Mouse (Mus musculus): ENCODE results near the gene Fcgr1.
A peak's percentile ranks its signal among the peaks of the same experiment; 100 is the strongest.
"Not testable (repeated sequence)": the region's sequence is repeated elsewhere in the genome, so short reads cannot be mapped to it uniquely, and the experiment has no call there.

The Fcgr1 gene

DNA sequence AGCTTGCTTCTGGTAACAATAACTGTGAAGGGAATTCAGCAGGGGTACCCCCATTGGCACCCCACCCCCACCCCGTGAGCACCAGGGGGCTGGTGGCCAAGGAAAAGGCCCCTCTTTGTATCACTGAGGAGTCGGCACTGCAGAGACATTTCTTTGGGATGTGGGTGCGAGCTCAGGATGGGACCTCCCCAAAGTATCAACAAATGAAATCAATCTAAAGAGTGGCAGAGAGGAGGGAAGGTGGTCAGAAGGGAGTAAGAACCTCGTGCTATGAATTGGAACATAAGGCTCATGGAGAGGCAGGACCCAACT, 44.8 kb downstream of the Fcgr1 start:
- DNase-seq (ENCODE audit: low read depth, low spot score): no peak

DNA sequence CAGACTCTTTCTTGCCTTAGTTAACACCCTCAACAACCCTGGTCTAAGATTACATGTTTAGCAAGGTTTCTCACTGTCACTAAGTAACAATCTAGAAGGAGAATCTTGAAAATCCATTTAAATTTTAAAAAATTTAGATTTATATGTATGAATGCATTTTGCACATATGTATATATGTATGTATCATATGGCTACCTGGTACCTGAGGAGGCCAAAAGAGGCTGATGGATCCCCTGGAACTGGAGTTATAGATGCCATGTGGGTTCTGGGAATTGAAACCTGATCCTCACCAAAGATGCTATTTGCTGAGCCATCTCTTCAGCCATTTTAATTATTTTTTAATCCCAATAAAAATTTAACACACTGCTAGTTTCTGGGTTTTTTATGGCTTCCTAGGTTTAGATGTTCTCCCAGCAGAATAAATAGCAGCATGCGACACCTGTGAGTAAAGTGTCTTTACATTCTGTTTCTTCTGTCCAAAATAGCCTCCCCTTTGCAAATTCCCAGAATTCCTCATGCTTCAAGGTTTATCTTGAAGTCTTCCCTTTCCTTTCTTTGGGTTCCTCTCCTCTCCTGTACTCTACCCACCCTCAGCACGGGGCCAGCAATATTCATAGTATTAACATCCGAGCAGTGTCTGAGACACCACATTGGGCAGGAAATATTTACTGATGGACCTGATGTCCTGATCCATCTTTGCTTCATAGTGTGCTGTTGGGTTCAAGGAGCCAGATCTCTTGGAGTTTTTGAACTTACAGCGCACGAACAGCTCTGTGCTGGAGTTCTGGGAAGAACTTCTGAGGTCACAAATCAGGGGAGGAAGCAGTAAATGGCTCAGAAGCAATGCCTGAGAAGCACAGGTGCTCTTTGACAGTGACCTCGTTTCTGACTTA, 45.4 kb downstream of the Fcgr1 start:
- DNase-seq (ENCODE audit: low read depth, low spot score): no peak

DNA sequence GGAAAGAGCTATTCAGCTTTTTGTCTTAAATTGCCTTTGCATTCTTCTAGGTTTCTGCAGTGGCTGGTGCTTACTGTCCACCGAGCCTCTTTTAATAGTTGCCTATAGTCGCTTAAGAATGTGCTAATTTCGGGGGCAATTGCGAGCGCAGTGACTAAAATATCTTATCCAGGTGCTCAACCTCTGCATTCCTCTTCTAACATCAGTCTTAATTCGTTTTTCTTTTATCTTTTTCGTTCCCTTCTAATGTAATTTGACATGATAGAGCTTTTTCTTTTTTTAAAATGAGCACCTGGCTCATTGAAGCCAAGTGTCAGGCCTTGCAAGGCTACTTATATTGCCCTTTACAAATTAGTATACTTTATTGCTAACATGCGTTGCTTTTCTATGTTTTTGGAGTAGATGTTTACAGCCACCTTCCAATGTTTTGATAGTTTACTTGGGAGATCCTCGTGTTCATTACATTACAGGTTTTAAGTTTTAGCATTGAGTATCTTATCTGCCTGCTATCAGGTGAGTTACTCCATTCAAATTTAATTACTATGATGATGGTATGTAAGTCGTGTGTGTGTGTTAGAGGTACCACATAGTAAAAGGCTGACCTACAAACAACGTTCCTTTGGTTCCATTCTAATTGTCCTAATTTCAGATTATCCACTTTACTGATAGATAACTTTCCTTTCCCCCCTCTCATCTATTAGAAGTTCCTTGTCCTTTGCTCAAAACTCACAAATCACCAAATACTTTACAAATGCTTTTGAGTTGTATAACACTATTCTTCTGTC, 46.2 kb downstream of the Fcgr1 start:
- DNase-seq (ENCODE audit: low read depth, low spot score): peak; percentile 62

DNA sequence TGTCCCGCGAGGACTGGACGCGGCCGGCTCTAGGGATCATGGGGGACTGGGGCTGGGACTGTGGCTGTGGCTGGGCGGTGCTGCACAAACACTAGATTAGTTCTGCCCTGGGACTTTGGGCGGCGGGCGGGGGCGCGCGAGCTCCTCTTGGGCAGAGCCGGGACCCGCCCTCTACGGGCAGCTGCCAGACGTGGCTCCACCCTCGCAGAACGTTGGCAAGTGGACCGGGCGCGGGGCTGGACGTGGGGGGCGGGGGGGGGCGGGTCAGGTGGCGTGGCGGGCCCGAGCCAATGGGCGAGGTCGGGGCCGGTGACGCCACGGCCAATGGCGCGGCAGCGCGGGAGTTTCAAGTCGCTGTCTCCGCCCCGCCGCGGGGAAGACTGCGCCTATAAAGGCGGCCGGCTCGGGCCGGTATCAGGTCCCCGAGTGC, 47.3 kb downstream of the Fcgr1 start, which contains the start of gene Hist2h3c1:
TSS of gene Hist2h3c1 (plus strand) at position 259 of the 430 bp plus-strand sequence.
- DNase-seq (ENCODE audit: low read depth, low spot score): not testable (repeated sequence)

DNA sequence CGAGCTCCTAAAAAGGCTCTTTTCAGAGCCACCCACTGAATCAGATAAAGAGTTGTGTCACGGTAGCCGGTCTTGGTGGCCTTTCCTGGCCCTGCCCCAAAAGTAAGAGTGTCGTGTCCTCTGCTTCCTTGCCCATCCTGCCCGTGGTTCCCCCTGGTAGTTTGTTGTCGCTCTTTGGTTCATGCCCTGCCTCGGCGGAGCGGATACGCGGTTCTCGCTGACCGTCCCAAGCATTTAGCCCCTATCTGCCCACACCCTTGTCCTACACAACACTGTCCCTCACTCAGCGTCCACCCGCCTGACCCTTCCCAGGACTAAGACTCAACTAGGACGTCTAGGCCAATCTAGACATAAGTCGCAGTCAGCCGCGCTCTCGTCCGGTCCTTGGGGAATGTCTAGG, 47.8 kb downstream of the Fcgr1 start:
- DNase-seq (ENCODE audit: low read depth, low spot score): not testable (repeated sequence)

DNA sequence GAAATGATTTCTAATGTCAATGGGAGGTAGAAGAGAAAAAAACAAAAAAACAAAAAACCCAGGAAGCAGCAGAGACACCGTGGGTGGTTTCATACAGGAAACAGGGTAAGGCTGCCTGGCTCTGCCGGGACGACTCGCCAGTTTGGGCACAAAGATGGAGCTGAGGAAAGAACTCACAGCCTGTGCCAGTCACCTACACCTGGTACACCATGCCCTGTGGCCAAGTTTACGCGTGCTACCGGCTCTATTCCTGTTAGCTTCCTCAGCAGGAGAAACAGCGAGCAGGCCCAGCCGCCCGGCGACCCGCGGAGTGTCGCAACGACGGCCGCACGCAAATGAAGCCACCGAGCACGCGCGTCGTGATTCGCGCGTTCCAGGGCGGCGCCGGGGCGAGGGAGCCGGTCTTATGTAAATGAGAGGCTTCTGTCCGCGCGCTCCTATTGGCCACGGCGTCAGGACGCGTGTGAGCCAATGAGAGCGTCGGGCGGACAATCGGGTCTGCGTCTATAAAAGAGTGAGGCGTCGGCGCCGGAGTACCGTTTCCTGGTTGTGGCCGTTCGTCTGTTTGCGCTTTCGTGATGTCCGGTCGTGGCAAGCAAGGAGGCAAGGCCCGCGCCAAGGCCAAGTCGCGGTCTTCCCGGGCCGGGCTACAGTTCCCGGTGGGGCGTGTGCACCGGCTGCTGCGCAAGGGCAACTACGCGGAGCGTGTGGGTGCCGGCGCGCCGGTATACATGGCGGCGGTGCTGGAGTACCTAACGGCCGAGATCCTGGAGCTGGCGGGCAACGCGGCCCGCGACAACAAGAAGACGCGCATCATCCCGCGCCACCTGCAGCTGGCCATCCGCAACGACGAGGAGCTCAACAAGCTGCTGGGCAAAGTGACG, 48.5 kb downstream of the Fcgr1 start, which contains the start of gene Hist2h2aa1:
TSS of gene Hist2h2aa1 (plus strand) at position 495 of the 884 bp plus-strand sequence.
- DNase-seq (ENCODE audit: low read depth, low spot score): peak; percentile 73

DNA sequence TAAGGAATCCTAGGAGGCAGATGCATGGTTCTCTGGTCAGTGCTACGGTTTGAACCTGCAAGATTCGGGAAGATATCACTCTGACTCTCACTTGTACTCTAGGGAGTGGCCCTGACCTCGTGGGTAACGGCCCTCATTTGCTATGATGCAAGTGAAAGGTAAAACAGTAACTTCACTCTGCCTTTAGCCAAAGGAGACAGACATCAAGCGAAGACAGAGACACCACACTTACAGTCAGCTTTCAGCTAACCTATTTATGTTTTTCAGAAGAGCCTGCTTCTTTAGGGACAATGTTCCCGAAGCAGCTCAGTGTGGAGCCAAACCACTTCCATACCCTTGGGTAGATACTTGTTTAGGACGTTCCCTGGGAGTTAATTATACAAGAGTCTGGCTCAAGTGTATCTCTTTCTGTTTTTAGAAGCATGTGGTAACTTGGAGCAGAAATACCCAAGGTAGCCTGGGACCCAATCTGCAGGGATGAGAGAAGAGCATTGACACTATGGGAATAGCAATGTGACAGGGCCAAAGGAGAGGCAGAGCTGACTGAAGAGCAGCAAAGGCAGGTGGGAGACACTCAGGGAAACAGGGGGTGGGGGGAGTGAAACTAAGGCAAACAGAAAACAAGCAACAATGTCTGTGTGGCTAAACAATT, 49.7 kb downstream of the Fcgr1 start:
- no peak for DNase-seq (ENCODE audit: low read depth, low spot score)

DNA sequence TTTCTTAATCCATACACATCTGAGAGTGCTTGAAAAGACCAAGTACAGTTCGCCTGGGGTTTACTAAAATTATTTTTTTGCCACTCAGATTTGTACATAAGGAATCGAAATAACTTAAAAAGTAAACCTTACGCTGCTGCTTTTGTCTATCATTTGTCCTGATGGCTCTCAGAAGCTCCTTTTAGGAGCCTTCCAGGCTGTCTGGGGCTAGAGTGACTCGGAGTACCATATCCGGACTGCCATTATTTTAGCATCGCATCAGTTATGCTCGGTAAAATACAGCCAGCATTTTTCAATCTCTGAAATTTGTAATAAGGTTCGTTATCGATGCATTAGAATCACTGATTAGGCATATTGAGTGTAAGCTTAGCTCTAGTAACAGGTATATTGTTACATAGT, 53.0 kb downstream of the Fcgr1 start:
- DNase-seq (ENCODE audit: low read depth, low spot score): no peak

DNA sequence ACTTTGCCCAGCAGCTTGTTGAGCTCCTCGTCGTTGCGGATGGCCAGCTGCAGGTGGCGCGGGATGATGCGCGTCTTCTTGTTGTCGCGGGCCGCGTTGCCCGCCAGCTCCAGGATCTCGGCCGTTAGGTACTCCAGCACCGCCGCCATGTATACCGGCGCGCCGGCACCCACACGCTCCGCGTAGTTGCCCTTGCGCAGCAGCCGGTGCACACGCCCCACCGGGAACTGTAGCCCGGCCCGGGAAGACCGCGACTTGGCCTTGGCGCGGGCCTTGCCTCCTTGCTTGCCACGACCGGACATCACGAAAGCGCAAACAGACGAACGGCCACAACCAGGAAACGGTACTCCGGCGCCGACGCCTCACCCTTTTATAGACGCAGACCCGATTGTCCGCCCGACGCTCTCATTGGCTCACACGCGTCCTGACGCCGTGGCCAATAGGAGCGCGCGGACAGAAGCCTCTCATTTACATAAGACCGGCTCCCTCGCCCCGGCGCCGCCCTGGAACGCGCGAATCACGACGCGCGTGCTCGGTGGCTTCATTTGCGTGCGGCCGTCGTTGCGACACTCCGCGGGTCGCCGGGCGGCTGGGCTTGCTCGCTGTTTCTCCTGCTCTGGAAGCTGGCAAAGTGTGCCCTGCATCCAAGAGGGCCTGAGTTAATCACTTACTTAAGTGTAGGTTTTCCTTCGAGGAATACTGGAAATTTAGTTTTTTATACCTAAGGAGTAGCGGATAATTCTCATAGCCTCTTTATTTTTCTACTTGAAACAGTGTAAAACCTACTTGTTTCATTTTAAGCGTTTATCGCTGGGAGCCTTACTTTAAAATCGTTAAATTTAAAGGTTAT, 53.6 kb downstream of the Fcgr1 start, which contains the start of gene Hist2h2aa2:
TSS of gene Hist2h2aa2 (minus strand) at position 328 of the 850 bp plus-strand sequence.
- peak; percentile 50 for DNase-seq (ENCODE audit: low read depth, low spot score)

DNA sequence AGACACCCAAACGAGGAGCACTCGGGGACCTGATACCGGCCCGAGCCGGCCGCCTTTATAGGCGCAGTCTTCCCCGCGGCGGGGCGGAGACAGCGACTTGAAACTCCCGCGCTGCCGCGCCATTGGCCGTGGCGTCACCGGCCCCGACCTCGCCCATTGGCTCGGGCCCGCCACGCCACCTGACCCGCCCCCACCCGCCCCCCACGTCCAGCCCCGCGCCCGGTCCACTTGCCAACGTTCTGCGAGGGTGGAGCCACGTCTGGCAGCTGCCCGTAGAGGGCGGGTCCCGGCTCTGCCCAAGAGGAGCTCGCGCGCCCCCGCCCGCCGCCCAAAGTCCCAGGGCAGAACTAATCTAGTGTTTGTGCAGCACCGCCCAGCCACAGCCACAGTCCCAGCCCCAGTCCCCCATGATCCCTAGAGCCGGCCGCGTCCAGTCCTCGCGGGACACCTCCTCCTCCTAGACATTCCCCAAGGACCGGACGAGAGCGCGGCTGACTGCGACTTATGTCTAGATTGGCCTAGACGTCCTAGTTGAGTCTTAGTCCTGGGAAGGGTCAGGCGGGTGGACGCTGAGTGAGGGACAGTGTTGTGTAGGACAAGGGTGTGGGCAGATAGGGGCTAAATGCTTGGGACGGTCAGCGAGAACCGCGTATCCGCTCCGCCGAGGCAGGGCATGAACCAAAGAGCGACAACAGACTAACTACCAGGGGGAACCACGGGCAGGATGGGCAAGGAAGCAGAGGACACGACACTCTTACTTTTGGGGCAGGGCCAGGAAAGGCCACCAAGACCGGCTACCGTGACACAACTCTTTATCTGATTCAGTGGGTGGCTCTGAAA, 54.6 kb downstream of the Fcgr1 start, which contains the start of gene Hist2h3c2:
TSS of gene Hist2h3c2 (minus strand) at position 174 of the 840 bp plus-strand sequence.
- DNase-seq (ENCODE audit: low read depth, low spot score): not testable (repeated sequence)

DNA sequence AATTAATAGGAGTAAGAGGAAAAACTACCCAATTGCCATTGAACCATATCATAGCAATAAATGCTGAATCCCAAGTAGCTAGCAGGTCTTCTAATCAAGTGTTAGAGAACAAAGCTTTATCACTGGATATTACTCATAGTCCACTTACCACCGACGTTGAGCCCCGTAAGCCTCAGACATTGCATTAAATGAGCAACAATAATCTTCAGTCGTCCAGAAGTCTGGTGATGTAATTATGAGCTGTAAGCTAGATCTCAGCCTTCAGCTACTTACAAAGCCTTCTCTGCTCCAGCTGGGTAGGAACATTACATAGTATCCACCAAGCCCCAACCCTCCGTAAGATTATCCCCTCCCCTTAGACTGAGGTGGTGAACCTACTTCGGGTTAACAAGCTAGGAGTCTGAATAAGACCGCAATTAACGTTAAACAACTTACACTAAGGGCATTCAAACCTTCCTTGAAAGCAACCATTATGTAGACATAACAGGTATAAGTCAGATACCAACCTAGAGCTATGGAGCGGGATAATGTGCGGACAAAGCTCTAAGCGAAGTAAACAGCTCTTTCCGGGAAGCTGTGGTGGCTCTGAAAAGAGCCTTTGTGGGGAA, 55.8 kb downstream of the Fcgr1 start:
- DNase-seq (ENCODE audit: low read depth, low spot score): peak; percentile 70

DNA sequence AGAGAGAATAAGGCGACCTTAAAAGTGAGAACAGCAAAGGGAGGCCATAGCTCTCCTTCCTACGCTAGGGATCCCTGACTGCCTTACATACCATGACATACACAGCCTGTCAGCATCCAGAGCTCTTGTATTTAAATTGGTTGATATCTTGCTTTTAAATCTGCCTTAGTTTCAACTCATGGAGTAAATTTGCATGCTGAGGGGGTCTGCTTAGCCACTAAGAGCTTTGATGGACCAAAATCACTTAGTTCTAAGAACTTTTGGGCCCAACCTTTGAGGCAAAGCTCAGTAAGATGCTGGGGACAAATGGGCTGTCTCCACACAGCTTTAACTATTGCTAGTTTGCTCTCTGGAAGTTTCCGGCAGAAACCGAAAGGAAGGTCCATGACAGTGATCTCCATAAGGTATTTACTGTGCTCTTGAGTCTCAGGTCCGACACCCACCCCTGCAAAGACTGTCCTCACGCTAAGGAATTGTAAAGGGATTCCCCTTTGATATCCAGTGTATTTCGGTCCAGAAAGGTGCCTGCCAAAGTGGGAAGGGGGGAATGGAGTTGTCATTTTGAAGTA, 56.4 kb downstream of the Fcgr1 start:
- peak; percentile 45 for DNase-seq (ENCODE audit: low read depth, low spot score)

DNA sequence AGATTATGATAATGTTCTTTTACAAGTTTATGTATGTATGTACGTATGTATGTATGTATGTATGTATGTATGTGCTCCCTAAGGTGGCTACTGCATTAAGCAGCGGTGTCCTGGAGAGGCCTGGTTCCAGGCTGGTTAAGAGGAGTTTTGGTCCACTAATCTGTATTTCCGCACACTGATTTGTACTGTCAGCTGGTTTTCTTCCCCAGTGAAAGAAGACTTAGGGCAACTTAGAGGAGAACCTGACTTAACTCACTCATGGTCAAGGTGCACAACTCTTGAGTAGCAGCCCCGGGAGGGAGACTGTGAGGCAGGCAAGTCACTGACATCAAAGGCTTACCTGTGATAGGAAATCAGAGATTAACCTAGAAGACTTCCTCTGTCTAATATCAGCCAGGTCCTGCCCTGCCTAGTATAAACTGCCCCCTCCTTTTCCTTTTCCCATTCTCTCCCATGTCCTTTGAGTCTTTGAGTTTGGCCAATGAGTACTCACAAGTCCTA, 56.9 kb downstream of the Fcgr1 start:
- DNase-seq (ENCODE audit: low read depth, low spot score): no peak

DNA sequence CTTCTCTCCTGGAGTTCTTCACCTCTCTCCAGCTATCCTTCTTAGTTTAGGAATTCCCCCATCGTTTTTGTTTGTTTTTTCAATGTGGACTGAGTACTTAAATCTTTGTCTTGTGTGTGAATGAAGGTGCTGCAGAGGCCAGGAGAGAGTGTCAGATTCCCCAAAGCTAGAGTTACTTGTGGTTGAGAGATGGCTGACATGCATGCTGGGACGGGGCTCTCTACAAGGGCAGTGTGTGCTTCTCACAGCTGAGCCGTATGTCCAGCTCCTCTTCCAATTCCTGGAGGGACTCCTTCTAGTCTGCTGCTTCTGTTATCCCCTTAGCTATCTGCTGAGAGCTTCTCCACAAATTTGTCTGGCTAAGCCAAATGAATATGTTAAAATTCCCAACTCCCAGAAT, 57.9 kb downstream of the Fcgr1 start:
- no peak for DNase-seq (ENCODE audit: low read depth, low spot score)

DNA sequence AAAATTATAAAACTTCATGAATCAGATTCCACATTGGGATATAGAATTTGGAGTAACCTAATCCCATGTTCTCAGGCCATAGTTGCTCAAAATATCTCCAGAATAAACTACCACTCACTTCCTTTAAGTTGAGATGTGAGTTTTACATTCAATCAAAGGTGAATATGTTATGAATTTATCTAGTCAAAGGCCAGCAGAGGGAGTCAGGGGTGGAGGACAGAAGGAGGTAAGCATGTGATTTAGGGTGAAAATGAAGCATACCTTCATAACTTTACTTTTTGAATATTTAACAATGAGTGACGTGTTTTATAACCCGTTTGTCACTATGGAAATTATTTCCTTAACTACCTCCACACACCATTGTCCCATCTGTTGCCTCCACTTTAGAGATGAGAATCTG, 58.9 kb downstream of the Fcgr1 start:
- no peak for DNase-seq (ENCODE audit: low read depth, low spot score)
